Mouse (Mus musculus) hindbrain, embryonic 13.5 days (tissue): Measurements from ENCODE around the gene Lipc. TPM values are rescaled to one million over a fixed set of nuclear protein-coding genes. Genes with fewer than 3 reads are reported as not detected.

Source experiments
- ATAC-seq: fragments of 200-750 bp; cut with Nextera tagmentation; 2 replicates; pipeline ENCODE4 v1.8.0; 2017; ENCODE audit warnings: moderate TSS enrichment; ENCODE audit not compliant: low FRiP score
- H3K27ac ChIP-seq: fragments of 300-500 bp; sonication (generic); 2 replicates; pipeline ENCODE4 v1.5.1; 2015; ENCODE audit warnings: inconsistent platforms, mild to moderate bottlenecking, moderate library complexity
- H3K27me3 ChIP-seq: fragments of 300-500 bp; sonication (generic); 2 replicates; pipeline ENCODE4 v1.6.1; 2015; ENCODE audit warnings: mild to moderate bottlenecking, inconsistent platforms
- H3K36me3 ChIP-seq: fragments of 300-500 bp; sonication (generic); 2 replicates; pipeline ENCODE4 v1.6.1; 2015; ENCODE audit warnings: mild to moderate bottlenecking, inconsistent platforms
- H3K4me1 ChIP-seq: fragments of 300-500 bp; sonication (generic); replicated peaks from 2 replicates; pipeline ENCODE4 v1.6.1; 2015; ENCODE audit warnings: inconsistent platforms
- H3K4me2 ChIP-seq: fragments of 300-500 bp; sonication (generic); 2 replicates; pipeline ENCODE4 v1.6.1; 2015; ENCODE audit warnings: inconsistent platforms, mild to moderate bottlenecking, moderate library complexity
- H3K4me3 ChIP-seq: fragments of 300-500 bp; sonication (generic); 2 replicates; pipeline ENCODE4 v1.5.1; 2015; ENCODE audit warnings: mild to moderate bottlenecking, inconsistent platforms
- H3K9ac ChIP-seq: fragments of 300-500 bp; sonication (generic); 2 replicates; pipeline ENCODE4 v1.6.1; 2015; ENCODE audit warnings: mild to moderate bottlenecking, inconsistent platforms
- H3K9me3 ChIP-seq: fragments of 300-500 bp; sonication (generic); 2 replicates; pipeline ENCODE4 v1.6.1; 2016; ENCODE audit warnings: inconsistent platforms
- WGBS: fragments of 180-500 bp; shearing (Covaris S2); methylation state at CpG from one replicate; pipeline ENCODE4 v1.1.7; 2015; 5-methylcytosine and 5-hydroxymethylcytosine counted together
- microRNA-seq: library from miRNA; unstranded; fragments of <30 nt; microRNA quantifications from one replicate; pipeline ENCODE4, GENCODE M21; 2016
- polyA plus RNA-seq: library from polyadenylated mRNA; unstranded; fragments of >200 nt; fragmentation: Nextera tagmentation; extraction: Ambion mirVana; gene quantifications from 2 replicates; pipeline ENCODE4 v1.2.1, GENCODE M21; 2015

Lipc gene
- polyA plus RNA-seq, 1 experiment from 2014 or later, result not detected

DNA sequence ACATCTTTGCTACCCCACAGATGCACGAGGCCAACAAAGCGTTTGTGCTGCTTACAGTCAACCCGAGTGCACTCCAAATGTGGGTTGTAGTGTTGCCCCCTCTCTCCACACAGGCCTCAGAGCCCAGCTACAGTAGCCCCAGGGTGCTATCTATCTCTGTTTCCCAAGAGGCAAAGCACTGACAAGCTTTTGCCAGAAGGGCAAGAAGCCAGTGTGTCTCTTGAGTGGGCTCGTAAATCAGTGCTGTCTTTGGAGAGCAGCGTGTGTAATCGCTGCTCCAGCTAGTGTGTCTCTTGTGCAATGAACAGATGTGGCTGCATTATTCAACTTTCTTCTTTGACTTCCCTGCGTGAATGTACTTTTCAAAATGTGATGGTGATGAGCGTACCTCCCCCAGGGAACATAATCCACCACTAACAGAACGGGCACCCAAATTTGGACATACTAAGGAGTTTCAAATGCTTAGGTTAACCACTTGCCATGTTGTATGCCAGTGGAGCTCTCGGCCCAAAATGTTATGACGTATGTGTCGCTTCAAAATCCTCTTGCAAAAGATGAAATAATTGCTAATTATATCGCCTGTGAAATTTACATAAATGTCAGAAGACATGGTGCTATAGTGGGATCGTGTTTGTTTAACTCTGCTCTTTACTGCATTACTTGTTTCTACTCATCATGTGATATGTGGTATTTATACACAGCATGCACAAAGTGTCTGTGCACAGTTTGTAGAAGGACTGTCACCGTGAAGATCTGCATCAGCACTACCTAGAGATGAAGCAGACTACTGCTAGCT, 157.2 kb downstream of the Lipc start:
- Histone ChIP-seq H3K4me3 (no peak overlapping the region), H3K4me2 (no peak overlapping the region), H3K4me1 (peaks cover 6% of the 10 kb centered on the region; the same call in 1 of the 2 replicates), H3K27ac (no peak overlapping the region), H3K36me3 (no peaks in the 10 kb centered on the region), H3K27me3 (no peaks in the 10 kb centered on the region), H3K9me3 (no peaks in the 10 kb centered on the region), H3K9ac (no peak overlapping the region)
- ATAC-seq, result no peak
- 67% methylated on average over 15 of the region's 15 CpGs for WGBS

GRCm38 (mm10) chr9:70790621-70791020, 161.4 kb downstream of the Lipc start:
- Histone ChIP-seq H3K4me2 (no peak overlapping the region), H3K4me3 (no peak overlapping the region), H3K9me3 (no peaks in the 10 kb centered on the region), H3K27me3 (no peaks in the 10 kb centered on the region), H3K27ac (no peak overlapping the region), H3K36me3 (peaks cover 3% of the 10 kb centered on the region; the same call in 1 of the 2 replicates), H3K9ac (no peak overlapping the region), H3K4me1 (peaks cover 6% of the 10 kb centered on the region; the same call in 1 of the 2 replicates)
- ATAC-seq, result no peak
- 85% methylated on average over 4 of the region's 4 CpGs for WGBS

DNA sequence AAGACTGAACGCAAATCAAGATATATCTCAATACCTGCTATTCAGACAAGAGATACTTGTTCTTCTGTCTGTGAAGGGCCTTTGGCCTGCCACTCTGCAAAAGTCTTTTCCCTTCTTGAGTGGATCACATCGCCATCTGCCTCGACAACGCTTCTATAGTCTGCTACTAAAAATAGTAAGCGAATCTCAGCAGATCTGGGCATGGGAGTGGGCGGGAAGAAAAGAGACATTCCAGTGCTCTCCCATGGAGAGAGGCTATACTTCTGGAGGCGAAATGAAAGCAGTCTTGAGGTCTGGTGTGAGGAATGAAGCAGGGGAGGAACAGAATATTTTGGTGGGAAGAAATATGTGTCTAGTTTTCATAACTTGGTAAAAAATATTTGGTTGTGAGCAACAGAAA, 163.3 kb downstream of the Lipc start:
- no peak overlapping the region for H3K27ac ChIP-seq
- WGBS, result 70% methylated on average over 7 of the region's 7 CpGs
- no peaks in the 10 kb centered on the region for H3K9me3 ChIP-seq
- no peaks in the 10 kb centered on the region for H3K4me1 ChIP-seq
- H3K9ac ChIP-seq, result no peak overlapping the region
- H3K36me3 ChIP-seq, result peaks cover 3% of the 10 kb centered on the region; the same call in 1 of the 2 replicates
- no peaks in the 10 kb centered on the region for H3K27me3 ChIP-seq
- no peak overlapping the region for H3K4me3 ChIP-seq
- ATAC-seq, result no peak
- H3K4me2 ChIP-seq, result no peak overlapping the region

GRCm38 (mm10) chr9:70782191-70782590, 169.8 kb downstream of the Lipc start:
- 84% methylated on average over 3 of the region's 3 CpGs for WGBS
- no peaks in the 10 kb centered on the region for H3K4me1 ChIP-seq

DNA sequence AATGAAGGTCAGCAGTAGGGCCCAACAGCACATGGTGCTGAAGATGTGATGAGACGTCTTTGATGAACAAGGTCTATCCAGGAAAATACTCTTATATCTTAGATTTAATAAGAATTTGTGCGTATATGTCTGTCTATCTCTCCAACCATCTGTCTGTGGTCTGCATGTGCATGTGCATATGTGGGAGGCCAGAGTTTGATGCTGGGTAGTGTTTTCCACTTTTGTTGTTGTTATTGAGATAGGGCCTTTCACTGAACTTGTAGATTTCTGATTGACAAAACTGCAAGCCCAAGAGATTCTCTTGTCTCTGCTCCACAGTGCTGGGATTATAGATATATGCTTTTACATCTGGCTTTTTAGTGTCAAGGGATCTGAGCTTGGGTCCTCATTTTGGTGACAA, 176.5 kb downstream of the Lipc start:
- no peak for ATAC-seq
- Histone ChIP-seq H3K9me3 (no peaks in the 10 kb centered on the region), H3K27me3 (no peaks in the 10 kb centered on the region), H3K27ac (no peak overlapping the region), H3K9ac (no peak overlapping the region), H3K4me1 (no peaks in the 10 kb centered on the region), H3K36me3 (peaks cover 21% of the 10 kb centered on the region), H3K4me3 (no peak overlapping the region), H3K4me2 (no peak overlapping the region)
- WGBS, result 98% methylated on average over 2 of the region's 2 CpGs

More at GRCm38 (mm10) chr9:70782191-70782590, 169.8 kb downstream of the Lipc start:
- H3K4me3 ChIP-seq, result no peak overlapping the region
- H3K36me3 ChIP-seq, result peaks cover 10% of the 10 kb centered on the region; the same call in 1 of the 2 replicates
- H3K27me3 ChIP-seq, result no peaks in the 10 kb centered on the region
- H3K9me3 ChIP-seq, result no peaks in the 10 kb centered on the region
- H3K4me2 ChIP-seq, result no peak overlapping the region
- no peak overlapping the region for H3K9ac ChIP-seq
- no peak overlapping the region for H3K27ac ChIP-seq
- no peak for ATAC-seq

DNA sequence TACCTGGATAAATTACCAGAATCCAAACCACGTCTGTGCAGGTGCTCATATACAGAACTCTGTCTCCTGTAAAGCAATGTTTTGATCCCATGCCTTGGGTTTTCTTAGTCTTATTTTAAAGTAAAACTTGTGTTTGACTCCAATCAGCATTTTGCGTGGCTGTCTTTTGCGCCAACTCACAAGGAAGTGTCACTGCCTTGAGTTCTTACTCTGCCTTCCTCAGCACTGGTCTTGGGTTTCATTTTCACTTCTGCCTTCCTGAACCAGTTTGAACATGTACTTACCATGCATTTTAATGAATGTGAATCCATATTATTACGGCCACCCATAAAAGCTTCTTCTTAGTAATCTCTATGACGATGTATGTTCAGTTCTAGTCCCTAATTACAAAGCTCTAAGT, 191.1 kb downstream of the Lipc start:
- no peak overlapping the region for H3K4me2 ChIP-seq
- no peak for ATAC-seq
- H3K36me3 ChIP-seq, result peaks cover 40% of the 10 kb centered on the region
- no peak overlapping the region for H3K9ac ChIP-seq
- H3K4me1 ChIP-seq, result no peaks in the 10 kb centered on the region
- no peak overlapping the region for H3K4me3 ChIP-seq
- no peaks in the 10 kb centered on the region for H3K9me3 ChIP-seq
- no peak overlapping the region for H3K27ac ChIP-seq
- no peaks in the 10 kb centered on the region for H3K27me3 ChIP-seq
- 97% methylated on average over 5 of the region's 5 CpGs for WGBS

GRCm38 (mm10) chr9:70751504-70752222, 200.4 kb downstream of the Lipc start:
- ATAC-seq, result no peak
- no peak overlapping the region for H3K4me2 ChIP-seq
- no peaks in the 10 kb centered on the region for H3K9me3 ChIP-seq
- H3K27ac ChIP-seq, result no peak overlapping the region
- H3K9ac ChIP-seq, result no peak overlapping the region
- peaks cover 34% of the 10 kb centered on the region for H3K36me3 ChIP-seq
- H3K4me3 ChIP-seq, result no peak overlapping the region
- H3K27me3 ChIP-seq, result no peaks in the 10 kb centered on the region
- WGBS, result 96% methylated on average over 3 of the region's 3 CpGs
- H3K4me1 ChIP-seq, result no peaks in the 10 kb centered on the region

Small RNAs within 50 kb of the gene (microRNA-seq; reads per million reads assigned to microRNA genes)
- gene Gm25149, result not detected

Other genes with a start within 250 kb of the Lipc start
- 0.17 and 0.51 TPM in 2 replicates for gene Aqp9, start 216.5 kb upstream of the Lipc start, polyA plus RNA-seq